Mouse (Mus musculus) C2C12 (cell line): ENCODE results near the gene E130308A19Rik.

ENCODE experiments used
- CEBPB ChIP-seq: IDR thresholded peaks from one replicate; pipeline ENCODE4 v1.6.1; 2011; ENCODE audit warnings: low read depth, mild to moderate bottlenecking, control low read depth, moderate library complexity
- CTCF ChIP-seq: IDR thresholded peaks from one replicate; pipeline ENCODE4 v1.5.1; 2011; ENCODE audit not compliant: control insufficient read depth, insufficient read depth, insufficient read length
- FOSL1 ChIP-seq: IDR thresholded peaks from one replicate; pipeline ENCODE4 v1.8.0; 2011; ENCODE audit warnings: mild to moderate bottlenecking, low read length; ENCODE audit not compliant: poor library complexity, insufficient read depth, severe bottlenecking
- MAX ChIP-seq: IDR thresholded peaks from one replicate; pipeline ENCODE4 v1.6.1; 2011; ENCODE audit warnings: mild to moderate bottlenecking, control low read depth
- MYOD1 ChIP-seq: IDR thresholded peaks from one replicate; pipeline ENCODE4 v1.6.1; 2011; ENCODE audit warnings: low read depth; ENCODE audit not compliant: control insufficient read depth, insufficient read length
- MYOG ChIP-seq: IDR thresholded peaks from one replicate; pipeline ENCODE4 v1.6.1; 2011; ENCODE audit not compliant: control insufficient read depth, insufficient read length; ENCODE audit errors: extremely low read depth
- USF1 ChIP-seq: IDR thresholded peaks from one replicate; pipeline ENCODE4 v1.6.1; 2011; ENCODE audit warnings: low read depth, mild to moderate bottlenecking, control low read depth, moderate library complexity

DNA sequence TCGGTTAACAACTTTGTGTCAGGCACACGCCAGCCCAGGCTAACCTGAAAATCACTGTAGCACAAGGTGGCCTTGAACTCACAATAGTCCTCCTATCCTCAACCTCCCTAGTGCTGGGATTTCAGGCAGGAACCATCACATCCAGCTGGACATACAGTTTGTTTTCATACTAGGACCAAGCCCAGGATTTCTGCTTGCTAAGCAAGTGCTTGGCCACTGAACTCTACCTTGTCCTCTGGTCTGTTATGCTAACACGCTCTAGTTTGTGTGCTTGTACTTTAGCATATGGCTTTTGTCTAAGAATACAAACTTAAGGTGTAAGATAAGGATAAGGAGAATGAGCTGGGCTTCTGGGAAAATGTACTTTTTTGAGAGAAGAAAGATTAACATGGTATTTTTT, 18.4 kb downstream of the E130308A19Rik start:
- TF ChIP-seq CTCF (no peak), USF1 (no peak), MAX (no peak), CEBPB (no peak), MYOD1 (no peak), FOSL1 (no peak), MYOG (no peak)
